Mouse (Mus musculus) ovary, adult 2 months (tissue): ENCODE measurements around the gene Wfdc16. TPM values are rescaled to one million over a fixed set of nuclear protein-coding genes. Genes with fewer than 3 reads are reported as not detected.

Experiments
- polyA plus RNA-seq: library from polyadenylated mRNA; depleted of rRNA; stranded (reverse); fragments of >200 nt; gene quantifications from 2 replicates; pipeline ENCODE4 v1.2.3, GENCODE M21; 2012; rRNA removed

The Wfdc16 gene
- polyA plus RNA-seq, result 0.33 TPM in 1 of 2 replicates, not detected in the other

DNA sequence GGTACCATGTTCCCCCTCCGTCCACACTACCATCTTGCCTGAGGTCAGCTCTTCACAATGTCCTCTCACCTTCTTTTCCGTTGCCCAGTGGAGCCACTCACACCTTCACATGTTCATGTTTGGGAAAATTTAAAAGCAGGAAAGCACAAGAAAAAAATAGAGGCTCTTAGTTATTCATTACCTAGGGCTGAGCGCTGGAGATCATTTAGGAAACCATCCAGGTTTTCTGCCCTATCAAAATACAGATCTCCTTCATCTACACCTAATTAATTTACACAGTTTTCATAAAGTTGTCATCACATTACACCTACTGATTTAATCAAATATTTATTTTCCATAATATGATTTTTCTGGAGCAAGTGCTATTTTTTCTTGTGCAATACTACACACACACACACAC lies at the start of gene Wfdc16:
Wfdc16 (minus strand) TSS at position 101 of the 400 bp plus-strand sequence.

DNA sequence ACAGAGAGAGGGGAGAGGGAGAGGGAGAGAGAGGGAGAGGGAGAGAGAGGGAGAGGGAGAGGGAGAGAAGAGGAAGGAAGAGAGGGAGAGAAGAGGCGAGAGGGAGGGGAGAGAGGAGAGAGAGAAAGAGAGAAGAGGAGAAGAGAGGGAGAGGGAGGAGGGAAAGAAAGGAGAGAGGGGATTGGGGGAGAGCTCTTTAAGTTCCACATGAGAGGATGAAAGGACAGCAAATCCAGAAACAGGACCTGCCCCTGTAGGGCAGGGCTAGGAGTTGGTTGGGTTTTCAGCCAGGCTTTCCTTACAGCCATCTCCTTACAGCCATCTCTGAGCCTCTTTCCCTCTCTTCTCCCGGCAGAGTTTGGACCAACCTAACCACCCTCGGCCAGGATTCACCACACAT lies 46.2 kb upstream of the Wfdc16 start, which contains the start of gene Wfdc13:
Wfdc13 (plus strand) TSS at position 301 of the 400 bp plus-strand sequence.

DNA sequence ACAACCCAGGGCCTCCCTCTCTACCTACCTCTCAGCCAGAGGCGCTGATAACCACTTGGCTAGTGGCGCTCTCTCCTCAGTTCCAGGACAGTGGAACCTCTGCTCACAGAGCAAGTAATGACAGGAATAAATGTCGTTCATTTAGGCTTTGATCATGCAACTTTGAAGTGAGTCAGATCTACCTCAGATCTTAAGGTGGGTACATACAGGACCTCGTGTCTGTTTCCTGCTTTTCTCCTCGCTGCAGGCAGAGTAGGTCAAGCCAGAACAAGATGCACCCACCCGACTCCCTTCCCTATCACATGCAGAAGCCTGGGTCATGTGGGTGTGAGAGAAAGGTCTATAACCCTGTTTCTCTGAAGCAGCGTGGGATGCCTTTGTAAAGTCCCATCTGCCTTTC lies 35.4 kb upstream of the Wfdc16 start, which contains the start of gene Wfdc11:
Wfdc11 (minus strand) TSS at position 101 of the 400 bp plus-strand sequence.

DNA sequence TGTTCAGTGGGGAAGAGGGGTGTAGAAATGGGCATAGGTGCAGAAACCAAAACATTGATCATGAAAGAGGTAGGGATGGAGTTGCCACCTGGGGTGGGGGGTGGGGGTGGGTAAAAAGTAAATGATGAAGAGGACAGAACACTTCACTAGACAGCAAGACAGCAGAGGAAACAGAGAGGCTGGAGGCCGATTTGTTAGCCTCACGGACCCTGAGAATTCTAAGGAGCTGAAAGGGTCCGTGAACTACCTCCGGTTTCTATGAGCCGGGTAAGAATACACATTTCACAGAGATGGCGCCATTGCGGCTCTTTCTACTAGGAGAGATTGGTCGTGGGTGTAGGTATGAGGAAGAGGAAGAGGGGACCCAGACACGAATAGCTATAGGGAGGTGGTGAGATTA lies 17.9 kb upstream of the Wfdc16 start, which contains the start of gene Wfdc9:
Wfdc9 (minus strand) TSS at position 101 of the 400 bp plus-strand sequence.

DNA sequence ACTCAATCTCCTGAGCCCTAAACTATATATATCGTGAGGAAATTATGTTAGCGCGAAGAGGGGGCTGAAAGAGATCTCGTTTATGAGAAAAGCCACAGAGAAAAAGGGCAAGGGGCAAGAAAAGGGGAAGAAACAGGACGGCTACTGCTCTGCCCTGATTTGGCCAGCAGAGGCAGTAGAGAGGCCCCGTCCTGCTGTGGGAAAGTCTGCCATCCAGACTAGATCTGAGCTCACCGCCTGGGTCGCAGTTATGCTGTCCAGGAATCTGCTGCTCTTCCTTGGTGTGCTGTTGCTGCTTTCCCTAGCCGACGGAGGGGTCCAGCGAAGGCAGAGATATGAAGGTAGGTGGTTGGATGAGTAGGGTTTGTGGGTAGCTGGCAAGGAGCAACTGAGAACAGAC lies 17.3 kb upstream of the Wfdc16 start, which contains the start of gene Wfdc10:
Wfdc10 (plus strand) TSS at position 189 of the 400 bp plus-strand sequence.

DNA sequence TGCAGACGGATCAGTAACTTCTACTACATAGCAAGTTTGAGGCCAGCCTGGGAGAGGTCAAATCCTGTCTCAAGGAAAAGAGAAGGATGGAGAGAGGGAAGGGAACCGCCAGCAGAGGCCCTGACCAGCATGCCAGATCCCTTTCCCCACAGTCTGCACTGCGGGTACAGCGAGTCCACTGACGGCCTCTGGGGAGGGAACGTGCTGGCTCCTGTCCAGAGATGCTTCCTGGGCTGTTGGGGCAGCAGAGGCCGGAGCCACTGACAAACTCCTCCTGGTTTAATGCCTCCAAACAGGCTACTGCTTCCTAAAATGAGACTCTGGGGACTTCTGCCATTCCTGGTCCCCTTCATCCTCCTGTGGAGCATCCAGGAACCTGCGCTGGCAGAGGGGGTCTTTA lies 25.1 kb downstream of the Wfdc16 start, which contains the start of the genes Wfdc6b and Wfdc8:
Wfdc6b (plus strand) TSS at position 52 of the 400 bp plus-strand sequence.
Wfdc8 (minus strand) TSS at position 156 of the 400 bp plus-strand sequence.

DNA sequence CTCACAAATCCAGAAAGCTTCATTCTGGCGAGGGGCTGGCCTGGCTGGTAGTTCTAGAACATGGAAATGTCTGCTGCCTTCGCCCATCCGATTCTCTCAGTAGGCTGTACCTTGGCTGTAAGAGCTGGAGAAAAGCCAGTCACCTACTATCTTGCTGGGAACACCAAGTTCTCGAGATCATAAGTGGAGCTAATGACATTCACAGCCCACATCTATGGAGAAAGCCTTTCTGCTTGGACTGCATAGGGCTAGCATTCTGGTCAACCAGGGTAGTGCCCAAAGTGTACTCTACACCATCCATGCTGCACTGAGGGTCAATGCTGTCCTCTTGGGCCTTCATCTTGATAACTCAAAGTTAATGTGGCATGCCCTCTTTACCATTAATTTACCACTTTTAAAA lies 45.1 kb downstream of the Wfdc16 start, which contains the start of gene Eppin:
Eppin (minus strand) TSS at position 101 of the 400 bp plus-strand sequence.

DNA sequence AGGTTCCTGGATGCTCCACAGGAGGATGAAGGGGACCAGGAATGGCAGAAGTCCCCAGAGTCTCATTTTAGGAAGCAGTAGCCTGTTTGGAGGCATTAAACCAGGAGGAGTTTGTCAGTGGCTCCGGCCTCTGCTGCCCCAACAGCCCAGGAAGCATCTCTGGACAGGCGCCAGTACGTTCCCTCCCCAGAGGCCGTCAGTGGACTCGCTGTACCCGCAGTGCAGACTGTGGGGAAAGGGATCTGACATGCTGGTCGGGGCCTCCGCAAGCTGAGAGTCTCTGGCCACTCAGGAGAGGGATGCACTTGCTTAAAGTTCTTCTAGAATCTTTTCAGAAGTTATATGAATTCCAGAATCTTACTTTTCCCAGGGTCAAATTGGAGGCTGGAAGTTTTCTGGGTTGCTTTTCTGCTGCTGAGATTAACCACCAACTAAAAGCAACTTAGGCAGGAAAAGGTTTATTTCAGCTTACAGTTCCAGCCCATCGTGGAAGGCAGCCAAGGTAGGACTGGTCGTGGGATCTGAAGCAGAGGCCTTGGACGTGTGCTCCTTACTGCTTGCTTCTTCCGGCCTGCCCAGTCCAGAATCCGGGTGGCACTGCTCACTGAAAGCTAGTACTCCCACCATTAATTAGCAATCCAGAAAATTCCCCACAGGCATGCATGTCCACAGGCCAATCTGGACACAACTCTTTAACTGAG lies 53.4 kb downstream of the Wfdc16 start, which contains the start of gene Wfdc6a:
Wfdc6a (minus strand) TSS at position 423 of the 701 bp plus-strand sequence.

Other genes starting within 250 kb of the Wfdc16 start
- gene Slpi, start 249.7 kb downstream of the Wfdc16 start, polyA plus RNA-seq, result 13.5 and 15.4 TPM in 2 replicates
- 0.08 TPM in 1 of 2 replicates, not detected in the other for gene Rbpjl, start 235.7 kb downstream of the Wfdc16 start, polyA plus RNA-seq
- 0.45 and 0.52 TPM in 2 replicates for gene Matn4, start 233.6 kb downstream of the Wfdc16 start, polyA plus RNA-seq
- gene Sdc4, start 194.9 kb downstream of the Wfdc16 start, polyA plus RNA-seq, result 58.9 and 68.8 TPM in 2 replicates
- 190 and 302 TPM in 2 replicates for gene Sys1, start 181.8 kb downstream of the Wfdc16 start, polyA plus RNA-seq
- 92.2 and 115 TPM in 2 replicates for gene Gm20458, start 177.8 kb downstream of the Wfdc16 start, polyA plus RNA-seq
- not detected in 2 replicates for gene Trp53tg5, start 165.1 kb downstream of the Wfdc16 start, polyA plus RNA-seq
- gene Dbndd2, start 152.7 kb downstream of the Wfdc16 start, polyA plus RNA-seq, result 82.7 and 94.8 TPM in 2 replicates
- gene Pigt, start 141.3 kb downstream of the Wfdc16 start, polyA plus RNA-seq, result 211 and 273 TPM in 2 replicates
- gene Wfdc2, start 76.4 kb downstream of the Wfdc16 start, polyA plus RNA-seq, result 222 and 266 TPM in 2 replicates
- gene Spint3, start 65.3 kb downstream of the Wfdc16 start, polyA plus RNA-seq, result not detected in 2 replicates
- 1.2 TPM in 2 replicates for gene Wfdc6a, start 53.3 kb downstream of the Wfdc16 start, polyA plus RNA-seq
- 1.6 and 1.7 TPM in 2 replicates for gene Eppin, start 45.2 kb downstream of the Wfdc16 start, polyA plus RNA-seq
- 0.36 and 0.62 TPM in 2 replicates for gene Wfdc6b, start 25.3 kb downstream of the Wfdc16 start, polyA plus RNA-seq
- 1.0 and 1.4 TPM in 2 replicates for gene Wfdc8, start 25.2 kb downstream of the Wfdc16 start, polyA plus RNA-seq
- 44.5 and 78.3 TPM in 2 replicates for gene Wfdc10, start 17.2 kb upstream of the Wfdc16 start, polyA plus RNA-seq
- gene Wfdc9, start 17.8 kb upstream of the Wfdc16 start, polyA plus RNA-seq, result not detected in 2 replicates
- gene Wfdc11, start 35.3 kb upstream of the Wfdc16 start, polyA plus RNA-seq, result not detected in 2 replicates
- gene Wfdc13, start 46.3 kb upstream of the Wfdc16 start, polyA plus RNA-seq, result 0.49 and 0.74 TPM in 2 replicates
- gene Spint4, start 59.7 kb upstream of the Wfdc16 start, polyA plus RNA-seq, result not detected in 2 replicates
- not detected in 2 replicates for gene Spint5, start 76.5 kb upstream of the Wfdc16 start, polyA plus RNA-seq
- gene Wfdc3, start 107.1 kb upstream of the Wfdc16 start, polyA plus RNA-seq, result 1.3 and 2.9 TPM in 2 replicates
- 70.1 and 74.7 TPM in 2 replicates for gene Dnttip1, start 107.2 kb upstream of the Wfdc16 start, polyA plus RNA-seq
- gene Ube2c, start 131.1 kb upstream of the Wfdc16 start, polyA plus RNA-seq, result 63.8 and 111 TPM in 2 replicates
- 0.77 TPM in 1 of 2 replicates, not detected in the other for gene Tnnc2, start 141.2 kb upstream of the Wfdc16 start, polyA plus RNA-seq
- 62.2 and 74.1 TPM in 2 replicates for gene Snx21, start 147.0 kb upstream of the Wfdc16 start, polyA plus RNA-seq
- 55.4 and 62.0 TPM in 2 replicates for gene Acot8, start 166.1 kb upstream of the Wfdc16 start, polyA plus RNA-seq
- gene Zswim3, start 166.3 kb upstream of the Wfdc16 start, polyA plus RNA-seq, result 4.4 and 4.9 TPM in 2 replicates
- gene Zswim1, start 183.9 kb upstream of the Wfdc16 start, polyA plus RNA-seq, result 16.5 and 18.3 TPM in 2 replicates
- 0.44 and 0.46 TPM in 2 replicates for gene Spata25, start 189.7 kb upstream of the Wfdc16 start, polyA plus RNA-seq
- gene Ctsa, start 194.1 kb upstream of the Wfdc16 start, polyA plus RNA-seq, result 262 and 403 TPM in 2 replicates
- 15.8 and 20.4 TPM in 2 replicates for gene Neurl2, start 194.7 kb upstream of the Wfdc16 start, polyA plus RNA-seq
- 173 and 213 TPM in 2 replicates for gene Pltp, start 218.9 kb upstream of the Wfdc16 start, polyA plus RNA-seq
- 46.6 and 47.4 TPM in 2 replicates for gene Pcif1, start 240.5 kb upstream of the Wfdc16 start, polyA plus RNA-seq